Mouse (Mus musculus): ENCODE measurements around the gene Pard3b. TPM values are rescaled to one million over a fixed set of nuclear protein-coding genes. Genes with fewer than 3 reads are reported as not detected.

Pard3b gene
- polyA plus RNA-seq, 1 experiment = 0.71 TPM

GRCm38 (mm10) chr1:61997711-61998110 lies 359.1 kb downstream of the Pard3b start:
- no peaks in the 10 kb centered on the region for H3K36me3 ChIP-seq (ENCODE audit: control insufficient read depth, insufficient read depth, low read length)
- no peaks in the 10 kb centered on the region for H3K4me1 ChIP-seq (replicated peaks; ENCODE audit: control insufficient read depth, insufficient read depth, low read length)
- TF ChIP-seq POLR2A (IDR thresholded peaks at IDR 0.05; ENCODE audit: control insufficient read depth, extremely low read depth, insufficient read depth, low read length, poor library complexity) (no peak), CTCF (IDR thresholded peaks at IDR 0.05; ENCODE audit: borderline replicate concordance, control insufficient read depth, extremely low read depth, insufficient read depth, low read length, poor library complexity) (no peak)
- H3K27ac ChIP-seq (ENCODE audit: control insufficient read depth, insufficient read depth, low read length) = no peak overlapping the region
- DNase-seq = no peak
- H3K27me3 ChIP-seq (ENCODE audit: control insufficient read depth, insufficient read depth, low read length) = no peaks in the 10 kb centered on the region
- WGBS = 94% methylated on average over 3 of the region's 3 CpGs
- no peak overlapping the region for H3K4me3 ChIP-seq (ENCODE audit: control insufficient read depth, insufficient read depth, low read length)

- no peak overlapping the region for H3K4me3 ChIP-seq (ENCODE audit: control insufficient read depth, insufficient read depth, low read length)
- no peak overlapping the region for H3K27ac ChIP-seq (ENCODE audit: control insufficient read depth, insufficient read depth, low read length)
- TF ChIP-seq POLR2A (IDR thresholded peaks at IDR 0.05; ENCODE audit: control insufficient read depth, extremely low read depth, insufficient read depth, low read length, poor library complexity) = no peak
- no peak for TF ChIP-seq CTCF (IDR thresholded peaks at IDR 0.05; ENCODE audit: borderline replicate concordance, control insufficient read depth, extremely low read depth, insufficient read depth, low read length, poor library complexity)
- WGBS = 95% methylated on average over 2 of the region's 2 CpGs
- H3K27me3 ChIP-seq (ENCODE audit: control insufficient read depth, insufficient read depth, low read length) = no peaks in the 10 kb centered on the region
- H3K4me1 ChIP-seq (replicated peaks; ENCODE audit: control insufficient read depth, insufficient read depth, low read length) = no peaks in the 10 kb centered on the region
- DNase-seq = no peak
- no peaks in the 10 kb centered on the region for H3K36me3 ChIP-seq (ENCODE audit: control insufficient read depth, insufficient read depth, low read length)
Measured at GRCm38 (mm10) chr1:62008811-62009210, 370.2 kb downstream of the Pard3b start.

GRCm38 (mm10) chr1:62011712-62012111 lies 373.1 kb downstream of the Pard3b start:
- DNase-seq = no peak
- WGBS = 95% methylated on average over 4 of the region's 4 CpGs
- no peaks in the 10 kb centered on the region for H3K36me3 ChIP-seq (ENCODE audit: control insufficient read depth, insufficient read depth, low read length)
- no peak overlapping the region for H3K4me3 ChIP-seq (ENCODE audit: control insufficient read depth, insufficient read depth, low read length)
- no peaks in the 10 kb centered on the region for H3K4me1 ChIP-seq (replicated peaks; ENCODE audit: control insufficient read depth, insufficient read depth, low read length)
- H3K27me3 ChIP-seq (ENCODE audit: control insufficient read depth, insufficient read depth, low read length) = no peaks in the 10 kb centered on the region
- H3K27ac ChIP-seq (ENCODE audit: control insufficient read depth, insufficient read depth, low read length) = no peak overlapping the region
- TF ChIP-seq POLR2A (IDR thresholded peaks at IDR 0.05; ENCODE audit: control insufficient read depth, extremely low read depth, insufficient read depth, low read length, poor library complexity) (no peak), CTCF (IDR thresholded peaks at IDR 0.05; ENCODE audit: borderline replicate concordance, control insufficient read depth, extremely low read depth, insufficient read depth, low read length, poor library complexity) (no peak)

GRCm38 (mm10) chr1:62016536-62017300 lies 378.1 kb downstream of the Pard3b start:
- Histone ChIP-seq H3K4me1 (replicated peaks; ENCODE audit: control insufficient read depth, insufficient read depth, low read length) (no peaks in the 10 kb centered on the region), H3K36me3 (ENCODE audit: control insufficient read depth, insufficient read depth, low read length) (no peaks in the 10 kb centered on the region), H3K27ac (ENCODE audit: control insufficient read depth, insufficient read depth, low read length) (no peak overlapping the region), H3K27me3 (ENCODE audit: control insufficient read depth, insufficient read depth, low read length) (no peaks in the 10 kb centered on the region), H3K4me3 (ENCODE audit: control insufficient read depth, insufficient read depth, low read length) (no peak overlapping the region)
- TF ChIP-seq POLR2A (IDR thresholded peaks at IDR 0.05; ENCODE audit: control insufficient read depth, extremely low read depth, insufficient read depth, low read length, poor library complexity) (no peak), CTCF (IDR thresholded peaks at IDR 0.05; ENCODE audit: borderline replicate concordance, control insufficient read depth, extremely low read depth, insufficient read depth, low read length, poor library complexity) (no peak)
- DNase-seq = no peak
- whole genome bisulfite sequencing = 92% methylated on average over 5 of the region's 5 CpGs

- no peaks in the 10 kb centered on the region for H3K27me3 ChIP-seq (ENCODE audit: control insufficient read depth, insufficient read depth, low read length)
- DNase-seq = no peak
- TF ChIP-seq POLR2A (IDR thresholded peaks at IDR 0.05; ENCODE audit: control insufficient read depth, extremely low read depth, insufficient read depth, low read length, poor library complexity) (no peak), CTCF (IDR thresholded peaks at IDR 0.05; ENCODE audit: borderline replicate concordance, control insufficient read depth, extremely low read depth, insufficient read depth, low read length, poor library complexity) (no peak)
- no peaks in the 10 kb centered on the region for H3K36me3 ChIP-seq (ENCODE audit: control insufficient read depth, insufficient read depth, low read length)
- H3K4me3 ChIP-seq (ENCODE audit: control insufficient read depth, insufficient read depth, low read length) = no peak overlapping the region
- H3K4me1 ChIP-seq (replicated peaks; ENCODE audit: control insufficient read depth, insufficient read depth, low read length) = no peaks in the 10 kb centered on the region
- 92% methylated on average over 5 of the region's 5 CpGs for WGBS
- H3K27ac ChIP-seq (ENCODE audit: control insufficient read depth, insufficient read depth, low read length) = no peak overlapping the region
Measured at GRCm38 (mm10) chr1:62018276-62018675, 379.7 kb downstream of the Pard3b start.

- Histone ChIP-seq H3K4me1 (replicated peaks; ENCODE audit: control insufficient read depth, insufficient read depth, low read length) (no peaks in the 10 kb centered on the region), H3K4me3 (ENCODE audit: control insufficient read depth, insufficient read depth, low read length) (no peak overlapping the region), H3K27me3 (ENCODE audit: control insufficient read depth, insufficient read depth, low read length) (no peaks in the 10 kb centered on the region), H3K36me3 (ENCODE audit: control insufficient read depth, insufficient read depth, low read length) (no peaks in the 10 kb centered on the region), H3K27ac (ENCODE audit: control insufficient read depth, insufficient read depth, low read length) (no peak overlapping the region)
- no peak for DNase-seq
- TF ChIP-seq POLR2A (IDR thresholded peaks at IDR 0.05; ENCODE audit: control insufficient read depth, extremely low read depth, insufficient read depth, low read length, poor library complexity) = no peak
- no peak for TF ChIP-seq CTCF (IDR thresholded peaks at IDR 0.05; ENCODE audit: borderline replicate concordance, control insufficient read depth, extremely low read depth, insufficient read depth, low read length, poor library complexity)
Measured at GRCm38 (mm10) chr1:62019743-62020142, 381.1 kb downstream of the Pard3b start.

All from thymus, adult 2 months (tissue).